Mouse (Mus musculus) liver, embryonic 16.5 days (tissue): ENCODE measurements around the gene Mlf1. TPM values are rescaled to one million over a fixed set of nuclear protein-coding genes. Genes with fewer than 3 reads are reported as not detected.

Source experiments
- ATAC-seq: fragments of 200-750 bp; cut with Nextera tagmentation; 2 replicates; pipeline ENCODE4 v1.8.0; 2017; ENCODE audit warnings: low read depth, mild to moderate bottlenecking, moderate number of reproducible peaks, moderate library complexity
- H3K27ac ChIP-seq: fragments of 300-500 bp; sonication (generic); 2 replicates; pipeline ENCODE4 v1.5.1; 2014; ENCODE audit warnings: mild to moderate bottlenecking, low read length
- H3K27me3 ChIP-seq: fragments of 300-500 bp; sonication (generic); 2 replicates; pipeline ENCODE4 v1.6.1; 2014; ENCODE audit warnings: low read depth, low read length, mixed read lengths; ENCODE audit not compliant: control insufficient read depth, insufficient read depth
- H3K36me3 ChIP-seq: fragments of 300-500 bp; sonication (generic); 2 replicates; pipeline ENCODE4 v1.6.1; 2014; ENCODE audit warnings: mild to moderate bottlenecking; ENCODE audit not compliant: control insufficient read depth, insufficient read depth
- H3K4me1 ChIP-seq: fragments of 300-500 bp; sonication (generic); 2 replicates; pipeline ENCODE4 v1.6.1; 2014; ENCODE audit warnings: low read depth, low read length, mixed read lengths; ENCODE audit not compliant: control insufficient read depth
- H3K4me2 ChIP-seq: fragments of 300-500 bp; sonication (generic); 2 replicates; pipeline ENCODE4 v1.6.1; 2014; ENCODE audit warnings: low read depth, low read length, mixed read lengths
- H3K4me3 ChIP-seq: fragments of 300-500 bp; sonication (generic); 2 replicates; pipeline ENCODE4 v1.5.1; 2014; ENCODE audit warnings: low read depth, mild to moderate bottlenecking, low read length
- H3K9ac ChIP-seq: fragments of 300-500 bp; sonication (generic); 2 replicates; pipeline ENCODE4 v1.6.1; 2014; ENCODE audit warnings: low read depth, low read length
- H3K9me3 ChIP-seq: fragments of 300-500 bp; sonication (generic); replicated peaks from 2 replicates; pipeline ENCODE4 v1.6.1; 2016; ENCODE audit warnings: low read length; ENCODE audit not compliant: control insufficient read depth
- WGBS: fragments of 180-500 bp; shearing (Covaris S2); extraction: QIAGEN DNeasy Blood & Tissue Kit; methylation state at CpG from one replicate; pipeline ENCODE4 v1.1.7; 2014; ENCODE audit not compliant: insufficient replicate concordance; 5-methylcytosine and 5-hydroxymethylcytosine counted together
- polyA plus RNA-seq: library from polyadenylated mRNA; unstranded; fragments of >200 nt; fragmentation: Nextera tagmentation; extraction: Ambion mirVana; gene quantifications from 2 replicates; pipeline ENCODE4 v1.2.1, GENCODE M21; 2015

The Mlf1 gene
- polyA plus RNA-seq, 1 experiment from 2014 or later = 1.7 TPM

GRCm38 (mm10) chr3:67358376-67358775, 15.5 kb upstream of the Mlf1 start:
- H3K27me3 ChIP-seq = no peaks in the 10 kb centered on the region
- 72% methylated on average over 7 of the region's 7 CpGs for WGBS
- no peak for ATAC-seq

GRCm38 (mm10) chr3:67366087-67366892, 7.6 kb upstream of the Mlf1 start:
- Histone ChIP-seq H3K36me3 (no peaks in the 10 kb centered on the region), H3K27ac (no peak overlapping the region), H3K4me1 (no peaks in the 10 kb centered on the region), H3K4me2 (no peak overlapping the region), H3K9me3 (no peaks in the 10 kb centered on the region), H3K4me3 (no peak overlapping the region), H3K27me3 (0 out of 2 replicates have a peak, but pooled peaks cover 2% of the 10 kb centered on the region), H3K9ac (no peak overlapping the region)
- WGBS = 58% methylated on average over 4 of the region's 4 CpGs
- ATAC-seq = no peak

More at GRCm38 (mm10) chr3:67358376-67358775, 15.5 kb upstream of the Mlf1 start:
- Histone ChIP-seq H3K36me3 (no peaks in the 10 kb centered on the region), H3K4me3 (no peak overlapping the region), H3K9ac (no peak overlapping the region), H3K4me2 (no peak overlapping the region), H3K27ac (no peak overlapping the region), H3K9me3 (no peaks in the 10 kb centered on the region), H3K4me1 (no peaks in the 10 kb centered on the region)

DNA sequence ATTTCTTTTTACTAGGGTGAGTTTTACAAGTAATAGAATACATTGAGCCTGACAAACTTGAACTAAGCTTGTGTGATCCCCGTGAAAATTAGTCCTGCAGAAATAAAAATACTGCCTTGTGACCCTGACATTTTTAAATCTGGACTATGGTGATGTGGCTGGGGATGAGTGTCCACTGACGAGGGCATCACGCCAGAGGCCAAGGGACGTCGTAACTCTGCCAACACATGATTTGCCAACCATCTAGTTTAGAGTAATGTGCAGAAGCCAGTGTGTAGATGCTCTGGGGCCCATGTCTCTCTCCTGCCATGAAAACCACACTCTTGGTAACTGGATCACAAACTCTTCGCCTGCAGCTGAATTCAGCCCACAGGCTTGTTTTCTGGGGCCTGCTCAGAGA, 6.4 kb upstream of the Mlf1 start:
- Histone ChIP-seq H3K4me3 (no peak overlapping the region), H3K27me3 (0 out of 2 replicates have a peak, but pooled peaks cover 2% of the 10 kb centered on the region), H3K27ac (no peak overlapping the region), H3K9ac (no peak overlapping the region), H3K4me1 (no peaks in the 10 kb centered on the region), H3K4me2 (no peak overlapping the region), H3K36me3 (no peaks in the 10 kb centered on the region), H3K9me3 (no peaks in the 10 kb centered on the region)
- 67% methylated on average over 6 of the region's 6 CpGs for WGBS
- no peak for ATAC-seq

- Histone ChIP-seq H3K27me3 (peaks cover 16% of the 10 kb centered on the region), H3K36me3 (no peaks in the 10 kb centered on the region), H3K4me1 (peaks cover 6% of the 10 kb centered on the region), H3K4me3 (no peak overlapping the region), H3K9ac (no peak overlapping the region), H3K27ac (no peak overlapping the region), H3K4me2 (no peak overlapping the region), H3K9me3 (no peaks in the 10 kb centered on the region)
- 55% methylated on average over 5 of the region's 5 CpGs for WGBS
- no peak for ATAC-seq
Measured at GRCm38 (mm10) chr3:67369407-67370079, 4.4 kb upstream of the Mlf1 start.

DNA sequence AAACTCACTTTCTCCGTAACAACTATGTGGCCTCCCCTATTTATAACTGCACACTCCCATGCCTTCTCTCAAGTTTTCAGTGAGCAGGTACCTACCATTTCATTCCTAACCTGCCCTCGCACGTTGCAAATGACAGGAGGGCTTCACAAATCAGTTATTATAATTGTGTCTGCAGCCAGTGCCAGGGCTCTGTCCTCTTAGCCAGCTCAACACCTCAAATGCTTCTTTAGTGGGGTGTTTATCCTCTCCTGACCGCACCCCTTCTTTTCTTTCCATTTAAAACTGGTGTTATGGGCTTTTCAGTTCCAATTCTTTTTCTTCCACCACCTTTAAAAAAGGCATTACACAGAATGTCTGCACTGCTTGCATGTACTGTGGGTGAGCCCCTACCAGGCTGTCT, 1.7 kb upstream of the Mlf1 start:
- Histone ChIP-seq H3K27me3 (peaks cover 18% of the 10 kb centered on the region), H3K4me1 (peaks cover 6% of the 10 kb centered on the region), H3K36me3 (no peaks in the 10 kb centered on the region), H3K9me3 (no peaks in the 10 kb centered on the region), H3K4me2 (no peak overlapping the region), H3K4me3 (no peak overlapping the region), H3K27ac (no peak overlapping the region), H3K9ac (no peak overlapping the region)
- 51% methylated on average over 4 of the region's 4 CpGs for WGBS
- ATAC-seq = no peak

- WGBS = 37% methylated on average over 5 of the region's 5 CpGs
Measured at GRCm38 (mm10) chr3:67372781-67373180, 1.1 kb upstream of the Mlf1 start.

GRCm38 (mm10) chr3:67374360-67374778, 472 bp downstream of the Mlf1 start:
- Histone ChIP-seq H3K4me3 (peak overlapping the region; percentile 42), H3K9ac (no peak overlapping the region), H3K9me3 (no peaks in the 10 kb centered on the region), H3K27me3 (peaks cover 18% of the 10 kb centered on the region), H3K27ac (no peak overlapping the region), H3K4me1 (peaks cover 6% of the 10 kb centered on the region), H3K36me3 (no peaks in the 10 kb centered on the region), H3K4me2 (peak overlapping the region; percentile 61)
- 23% methylated on average over 7 of the region's 7 CpGs for WGBS
- ATAC-seq = no peak

More at GRCm38 (mm10) chr3:67372781-67373180, 1.1 kb upstream of the Mlf1 start:
- Histone ChIP-seq H3K27ac (no peak overlapping the region), H3K27me3 (peaks cover 18% of the 10 kb centered on the region), H3K9me3 (no peaks in the 10 kb centered on the region), H3K4me2 (no peak overlapping the region), H3K36me3 (no peaks in the 10 kb centered on the region), H3K4me3 (no peak overlapping the region), H3K4me1 (peaks cover 6% of the 10 kb centered on the region), H3K9ac (no peak overlapping the region)
- no peak for ATAC-seq

DNA sequence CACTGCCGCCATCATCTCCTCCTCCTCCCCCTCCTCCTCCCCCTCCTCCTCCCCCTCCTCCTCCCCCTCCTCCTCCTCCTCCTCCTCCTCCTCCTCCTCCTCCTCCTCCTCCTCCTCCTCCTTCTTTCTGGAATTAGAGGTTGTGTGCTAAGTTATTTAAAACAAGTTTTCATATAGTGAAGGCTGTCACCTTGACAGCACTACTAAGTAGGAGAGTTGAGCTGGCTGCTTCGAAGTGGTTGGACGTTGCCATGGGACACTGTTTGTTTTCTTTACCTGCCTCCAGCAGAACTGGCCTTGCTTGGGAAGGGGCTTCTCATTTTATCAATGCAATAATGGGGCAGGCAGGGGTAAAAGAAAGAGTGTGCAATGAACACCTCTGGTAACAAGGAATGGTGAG, 1.2 kb downstream of the Mlf1 start, which contains the start of gene Gm17402:
Gene Gm17402, minus strand, starts transcription at position 101 of the 400 bp plus-strand sequence.
- no peak for ATAC-seq
- no peaks in the 10 kb centered on the region for H3K9me3 ChIP-seq
- WGBS = 47% methylated on average over 3 of the region's 3 CpGs
- peaks cover 16% of the 10 kb centered on the region for H3K27me3 ChIP-seq
- peak within 1 kb of the TSS; percentile 61 for H3K4me2 ChIP-seq
- H3K27ac ChIP-seq = no peak within 1 kb of the TSS
- no peak within 1 kb of the TSS for H3K9ac ChIP-seq
- H3K4me3 ChIP-seq = peak within 1 kb of the TSS; percentile 42
- no peaks in the 10 kb centered on the region for H3K36me3 ChIP-seq
- H3K4me1 ChIP-seq = peaks cover 6% of the 10 kb centered on the region

- no peak overlapping the region for H3K4me3 ChIP-seq
- no peak overlapping the region for H3K9ac ChIP-seq
- peaks cover 6% of the 10 kb centered on the region for H3K4me1 ChIP-seq
- H3K27me3 ChIP-seq = peaks cover 11% of the 10 kb centered on the region
- H3K4me2 ChIP-seq = no peak overlapping the region
- H3K36me3 ChIP-seq = no peaks in the 10 kb centered on the region
- ATAC-seq = no peak
- no peak overlapping the region for H3K27ac ChIP-seq
- H3K9me3 ChIP-seq = no peaks in the 10 kb centered on the region
Measured at GRCm38 (mm10) chr3:67378215-67378614, 4.3 kb downstream of the Mlf1 start.
